Mouse (Mus musculus) retina, postnatal 7 days (tissue): ENCODE measurements at regions not wholly inside any gene's neighbourhood (a gene's known extent, or its start where the extent isn't known, plus 50 kb on each side); places are given as distances from the start of the nearest gene placed in this dataset.

ENCODE experiments used
- DNase-seq: peaks from one replicate; pipeline ENCODE4 v3.0.0-alpha.2; 2012; ENCODE audit warnings: low read depth, low spot score

DNA sequence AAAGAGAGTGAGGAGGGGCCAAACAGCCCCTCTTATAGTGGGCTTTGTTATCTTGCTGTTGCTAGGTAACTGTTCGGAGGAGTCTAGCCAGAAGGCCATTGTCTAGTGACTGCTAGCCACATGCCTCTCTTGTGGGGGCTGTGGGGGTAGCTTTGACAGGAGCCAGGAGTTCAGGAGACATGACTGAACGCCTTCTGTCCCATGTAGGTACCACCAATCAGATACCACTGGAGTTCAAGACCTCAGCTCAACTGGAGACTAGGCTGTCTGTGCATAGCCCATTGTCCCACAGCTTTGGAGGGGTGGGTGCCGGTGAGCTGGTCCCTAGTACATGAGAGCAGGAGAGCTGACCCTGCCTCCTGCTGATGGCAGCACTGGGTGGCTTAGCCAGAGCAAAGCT lies 82.4 kb upstream of the Unc93a2 start:
- DNase-seq, result no peak

DNA sequence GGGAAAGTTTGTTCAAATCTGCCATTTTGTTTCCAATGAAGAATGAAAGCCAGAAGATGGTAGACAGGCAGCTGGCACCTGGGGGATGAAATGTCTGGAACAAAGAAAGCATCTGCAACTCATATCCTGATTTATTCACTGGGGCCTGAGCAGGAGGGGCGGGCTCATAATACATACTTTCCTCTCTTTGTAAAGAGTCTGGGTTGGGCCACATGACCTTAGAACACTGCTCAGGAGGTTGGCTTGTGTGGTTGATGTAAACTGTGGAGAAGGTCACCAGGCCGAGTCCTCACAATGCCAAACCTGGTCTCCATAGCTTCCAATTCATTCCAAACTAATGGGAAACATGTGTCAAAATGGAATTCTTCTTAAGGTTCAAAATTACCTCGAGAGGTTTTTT lies 79.6 kb upstream of the Unc93a2 start:
- no peak for DNase-seq

DNA sequence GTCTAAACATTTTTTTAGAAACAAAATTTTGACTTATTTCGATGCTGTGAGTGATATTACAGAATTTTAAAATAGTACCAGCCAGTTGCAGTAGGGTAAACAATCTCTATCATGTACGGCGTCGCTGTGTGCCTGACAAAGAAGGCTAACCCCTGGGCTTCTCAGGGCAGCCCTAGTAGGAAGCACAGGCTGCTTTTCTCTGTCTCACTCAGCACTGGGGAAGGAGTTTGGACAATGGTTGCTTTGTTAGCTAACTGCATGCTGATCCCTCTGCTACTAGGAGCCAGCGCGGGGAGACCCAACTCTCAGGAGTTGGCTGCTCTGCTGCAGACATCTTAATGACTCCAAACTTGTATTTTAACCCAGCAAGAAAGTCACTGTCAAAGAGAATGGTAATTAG lies 75.9 kb upstream of the Unc93a2 start:
- DNase-seq, result no peak

DNA sequence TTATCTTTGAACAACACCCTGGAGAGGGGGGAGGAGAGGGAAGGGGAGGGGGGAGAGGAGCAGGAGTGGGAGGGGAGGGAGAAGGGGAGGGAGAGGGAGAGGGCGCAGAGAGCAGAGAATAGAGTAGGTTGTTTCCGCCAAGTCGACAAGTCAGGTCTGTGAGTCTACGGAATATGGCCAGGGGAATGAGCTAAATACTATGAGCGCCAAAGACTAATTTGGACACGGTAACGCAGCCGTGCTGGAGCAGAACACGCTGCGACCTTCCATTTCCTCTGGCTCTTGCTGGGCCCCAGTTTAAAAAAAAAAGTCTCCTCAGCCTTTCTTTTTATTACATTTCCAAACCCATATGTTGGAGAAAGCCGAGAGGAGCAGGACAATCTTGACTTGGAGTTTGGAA lies 71.7 kb upstream of the Unc93a2 start:
- no peak for DNase-seq

DNA sequence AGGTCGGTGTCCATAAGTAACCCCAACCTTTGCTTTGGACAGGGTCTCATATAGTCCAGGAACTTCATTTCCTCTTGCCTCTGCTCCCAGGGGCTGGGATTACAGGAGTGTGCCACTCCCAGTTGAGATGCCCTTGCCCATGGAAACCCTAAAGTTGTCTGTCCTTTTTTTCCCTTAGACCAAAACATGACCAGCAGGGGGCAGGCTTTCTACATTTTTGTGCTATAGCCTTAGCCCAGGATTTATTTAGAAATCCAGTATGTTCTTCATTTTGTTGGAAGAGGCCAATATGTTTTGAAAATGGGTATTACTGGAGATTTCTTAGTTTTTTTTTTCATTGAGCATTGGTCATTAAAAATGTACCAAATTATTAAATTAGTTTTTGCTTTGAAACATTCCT lies 58.6 kb upstream of the Unc93a2 start:
- peak; percentile 56 for DNase-seq

DNA sequence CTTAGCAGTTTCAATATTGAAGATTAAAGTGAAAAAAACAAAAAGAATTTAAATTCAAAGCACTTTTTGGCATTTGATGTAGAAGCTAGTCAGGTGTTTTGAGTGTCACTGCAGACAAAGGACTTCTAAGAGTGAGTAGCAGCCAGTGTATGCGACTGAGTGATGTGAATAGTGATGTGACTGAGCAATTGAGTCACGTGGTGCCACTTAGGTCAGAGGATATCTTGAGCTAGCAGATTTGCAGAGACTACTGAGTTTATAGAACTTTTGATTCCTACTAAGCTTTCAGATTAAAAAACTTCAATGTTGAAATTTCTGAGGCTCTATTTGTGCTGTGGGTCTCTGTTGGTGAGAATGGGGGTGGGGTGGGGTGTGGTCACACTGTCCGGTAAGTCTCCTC lies 49.8 kb upstream of the Unc93a2 start:
- no peak for DNase-seq
